Mouse (Mus musculus): ENCODE measurements around the gene Hnrnpdl.

Hnrnpdl gene

DNA sequence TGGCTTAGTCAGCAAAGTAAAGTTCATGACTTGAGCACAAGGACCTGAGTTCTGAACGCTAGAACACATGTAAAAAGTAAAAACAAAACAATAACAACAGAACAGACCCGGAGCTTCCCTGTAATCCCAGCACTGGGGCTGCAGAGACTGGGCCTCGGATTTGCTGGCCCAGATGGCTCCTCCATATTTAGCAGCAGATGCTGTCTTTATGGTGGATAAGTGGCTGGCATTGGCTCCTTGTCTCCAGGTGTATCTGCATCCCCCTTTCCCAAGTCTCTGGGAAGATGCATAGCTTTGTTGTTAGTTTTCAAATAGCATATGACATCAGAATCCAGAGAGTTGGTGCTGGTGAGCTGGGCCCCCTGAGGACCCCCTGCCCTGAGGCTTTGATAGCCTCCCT, 6.6 kb upstream of the Hnrnpdl start:
- DNase-seq = no peak

DNA sequence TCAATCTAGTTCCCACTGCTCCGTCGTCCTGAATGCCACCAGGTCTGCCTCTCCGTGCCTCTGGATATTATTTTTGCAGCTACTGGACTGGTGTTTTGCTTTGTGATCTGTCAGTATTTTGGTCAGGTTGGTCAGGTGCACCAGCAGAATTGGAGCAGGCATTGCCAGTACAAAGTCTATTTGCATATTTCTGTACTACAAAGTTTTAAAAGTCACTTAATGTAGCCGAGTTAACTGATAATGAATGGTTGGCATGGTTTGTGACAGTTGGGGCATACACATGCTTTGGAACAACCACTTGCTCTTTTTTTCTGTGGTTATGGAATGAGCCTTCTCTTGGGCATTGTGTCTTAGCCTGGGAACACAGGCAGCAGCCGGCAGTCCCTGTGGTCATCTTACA, 5.2 kb upstream of the Hnrnpdl start:
- no peak for DNase-seq

- no peak for DNase-seq
These were observed 4.6 kb upstream of the Hnrnpdl start for GRCm38 (mm10) chr5:100044030-100044429.

DNA sequence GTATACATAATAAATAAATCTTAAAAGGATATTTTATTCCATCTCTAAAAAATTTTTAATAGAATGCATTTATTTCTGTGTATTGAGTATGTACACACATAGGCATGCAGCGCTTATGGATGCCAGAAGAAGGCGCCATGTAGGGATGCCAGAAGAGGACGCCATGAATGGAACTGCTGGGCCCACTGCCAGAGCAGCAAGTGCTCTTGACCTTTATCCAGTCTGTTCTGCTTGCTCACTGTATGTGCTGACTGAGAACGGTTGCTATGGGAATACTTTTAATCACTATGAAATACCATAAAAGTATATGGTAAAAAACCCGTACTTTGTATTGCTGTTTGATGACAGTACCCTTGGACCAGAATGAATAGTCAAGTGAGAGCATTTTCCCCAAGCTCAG, 3.9 kb upstream of the Hnrnpdl start:
- no peak for DNase-seq

GRCm38 (mm10) chr5:100042467-100042866, 3.0 kb upstream of the Hnrnpdl start:
- no peak for DNase-seq

DNA sequence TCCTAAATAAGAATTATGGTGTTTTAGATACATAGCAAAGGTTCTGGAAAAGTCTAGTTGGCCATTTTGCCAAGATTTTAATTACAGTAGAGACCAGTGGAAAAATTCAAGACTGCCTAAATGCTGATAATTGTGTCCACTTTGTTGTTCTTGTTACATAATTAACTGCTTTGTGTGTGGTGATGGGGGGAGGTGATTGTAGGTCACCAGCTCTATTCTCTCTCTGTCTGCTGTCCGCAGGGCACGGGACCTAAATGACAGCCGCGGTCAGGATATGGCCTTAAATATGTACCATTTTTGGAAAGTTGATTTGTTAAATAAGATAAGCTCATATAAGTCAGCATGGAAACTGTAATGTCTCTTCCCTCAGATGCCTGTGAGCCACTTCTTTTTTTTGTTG, 1.8 kb upstream of the Hnrnpdl start:
- no peak for DNase-seq

DNA sequence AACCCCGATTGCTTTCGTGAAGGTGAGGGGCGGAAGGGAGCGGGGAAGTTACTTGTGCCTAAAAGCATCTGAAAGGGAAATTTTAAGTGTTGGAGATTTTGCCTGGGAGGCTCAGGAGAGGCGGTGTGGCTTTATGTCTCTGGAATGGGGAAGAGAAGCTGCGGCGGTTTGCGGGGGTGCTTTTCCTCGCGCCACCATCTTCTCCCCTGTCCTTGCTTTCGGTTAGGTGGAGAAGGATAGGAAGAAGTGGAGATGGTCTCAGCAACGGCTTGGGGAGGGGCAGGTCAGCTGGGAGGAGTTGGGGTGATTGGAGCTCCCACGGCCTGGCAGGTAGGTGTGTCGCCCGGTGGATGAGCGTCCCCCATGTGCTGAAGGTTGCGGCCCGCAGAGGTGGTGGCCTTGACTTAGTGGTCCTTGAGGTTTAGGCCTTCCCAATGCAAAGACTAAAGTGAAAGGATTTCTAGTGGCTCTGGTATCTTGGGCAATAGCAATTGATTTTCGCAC, 869 bp upstream of the Hnrnpdl start:
- DNase-seq = peak; percentile 44

GRCm38 (mm10) chr5:100038714-100039601, 506 bp downstream of the Hnrnpdl start:
- peak; percentile 95 for DNase-seq

- peak; percentile 90 for DNase-seq
These were observed 1.3 kb downstream of the Hnrnpdl start for GRCm38 (mm10) chr5:100037965-100038713.

GRCm38 (mm10) chr5:100036681-100037080, 2.8 kb downstream of the Hnrnpdl start:
- DNase-seq = no peak

GRCm38 (mm10) chr5:100035950-100036349, 3.5 kb downstream of the Hnrnpdl start:
- DNase-seq = no peak

DNA sequence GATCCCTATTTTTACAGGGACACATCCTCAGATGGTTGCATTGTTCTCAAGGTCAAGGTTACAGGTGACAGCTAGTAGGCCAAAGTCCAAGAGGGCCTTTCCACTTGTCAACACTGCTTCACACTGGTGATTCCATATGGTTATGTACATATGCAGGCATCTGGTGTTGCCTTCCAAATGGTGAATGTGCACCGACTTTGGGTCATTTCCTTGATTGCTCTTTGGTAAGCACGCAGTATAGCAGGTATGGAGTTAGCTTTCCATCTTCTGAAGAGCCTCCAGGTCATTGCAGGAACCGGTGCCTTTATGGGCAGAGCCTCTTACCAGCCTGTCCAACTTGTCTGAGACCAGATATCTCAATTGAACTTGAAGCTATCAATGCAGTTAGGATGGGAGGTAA, 6.8 kb downstream of the Hnrnpdl start:
- DNase-seq = no peak

DNA sequence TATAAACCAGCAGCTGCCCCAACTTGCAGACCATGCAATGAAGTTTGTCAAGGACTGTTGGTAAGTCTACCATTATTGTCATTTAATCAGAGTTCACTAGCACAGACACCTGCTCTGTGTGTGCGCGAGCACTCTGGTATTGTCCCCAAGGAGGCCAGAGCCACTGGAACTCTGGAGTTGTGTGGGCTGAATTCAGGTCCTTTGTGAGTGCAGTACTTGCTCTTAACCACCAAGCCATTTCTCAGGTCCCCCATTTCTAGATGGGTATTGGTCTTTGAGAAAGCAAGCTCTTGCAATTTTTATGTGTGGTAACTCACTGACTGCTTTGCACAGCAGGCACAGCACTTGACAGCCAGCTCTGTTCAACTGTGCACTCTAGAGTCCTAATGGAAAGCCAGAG, 7.4 kb downstream of the Hnrnpdl start:
- peak; percentile 32 for DNase-seq

- DNase-seq = no peak
These were observed 9.4 kb downstream of the Hnrnpdl start for GRCm38 (mm10) chr5:100030069-100030468.

- no peak for DNase-seq
These were observed 14.6 kb downstream of the Hnrnpdl start for GRCm38 (mm10) chr5:100024868-100025267.

DNA sequence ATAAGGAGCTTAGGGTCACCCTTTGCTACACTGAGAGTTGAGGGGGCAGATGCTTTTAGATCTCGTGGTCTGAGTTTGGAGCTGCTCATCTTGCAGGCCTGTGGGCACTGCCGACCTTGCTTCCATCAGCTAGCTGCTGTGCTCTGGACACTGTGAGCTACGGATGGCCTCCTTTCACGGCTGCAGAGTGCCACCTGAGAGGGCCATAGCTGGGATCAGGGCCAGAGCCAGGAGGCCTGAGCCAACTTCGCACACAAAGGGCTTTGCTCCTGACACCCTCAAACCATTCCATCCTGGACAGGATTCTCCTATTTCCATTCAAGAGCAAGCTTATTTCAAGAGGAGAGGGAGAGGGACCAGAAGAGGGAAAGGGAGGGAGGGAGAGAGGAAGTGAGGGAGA, 15.1 kb downstream of the Hnrnpdl start:
- DNase-seq = no peak

- DNase-seq = no peak
These were observed 19.4 kb downstream of the Hnrnpdl start for GRCm38 (mm10) chr5:100020089-100020488.

GRCm38 (mm10) chr5:100012599-100012998, 26.9 kb downstream of the Hnrnpdl start:
- no peak for DNase-seq

DNA sequence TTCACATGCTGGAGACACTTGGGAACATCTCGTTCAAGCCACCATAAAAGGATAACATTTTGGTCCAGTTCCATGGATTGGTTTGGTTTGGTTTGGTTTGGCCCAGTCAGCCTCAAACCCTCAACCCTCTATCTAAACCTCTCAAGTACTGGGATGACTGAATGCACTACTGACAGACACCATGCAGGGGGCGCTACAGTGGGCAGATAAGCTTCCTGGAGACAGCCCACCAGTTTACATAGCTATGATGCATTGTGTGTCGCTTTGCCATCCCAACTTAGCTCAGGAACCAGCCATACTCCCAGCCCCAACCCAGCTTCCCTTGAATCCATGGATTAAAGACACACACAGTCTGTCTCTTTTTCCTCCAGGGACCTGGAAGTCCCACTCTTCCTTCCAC, 31.0 kb downstream of the Hnrnpdl start:
- DNase-seq = no peak

DNA sequence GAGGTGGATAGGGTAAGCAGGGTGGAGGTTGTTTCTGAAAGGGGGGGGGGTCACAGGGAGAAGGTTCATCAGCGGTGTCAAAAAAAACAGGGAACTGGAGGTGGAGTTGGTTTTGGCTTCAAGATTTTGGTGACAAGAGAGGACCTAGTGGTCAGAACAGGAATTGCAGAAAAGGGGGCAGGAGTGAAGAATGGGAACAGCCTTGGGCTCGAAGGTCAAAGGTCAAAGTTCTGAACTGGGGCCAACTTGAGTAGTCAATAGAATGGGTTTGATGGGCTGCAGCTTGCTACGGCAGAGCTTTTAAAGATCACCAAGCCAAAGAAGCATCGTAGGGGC, 32.5 kb downstream of the Hnrnpdl start:
- peak; percentile 24 for DNase-seq

- DNase-seq = no peak
These were observed 33.0 kb downstream of the Hnrnpdl start for GRCm38 (mm10) chr5:100006324-100007039.

DNA sequence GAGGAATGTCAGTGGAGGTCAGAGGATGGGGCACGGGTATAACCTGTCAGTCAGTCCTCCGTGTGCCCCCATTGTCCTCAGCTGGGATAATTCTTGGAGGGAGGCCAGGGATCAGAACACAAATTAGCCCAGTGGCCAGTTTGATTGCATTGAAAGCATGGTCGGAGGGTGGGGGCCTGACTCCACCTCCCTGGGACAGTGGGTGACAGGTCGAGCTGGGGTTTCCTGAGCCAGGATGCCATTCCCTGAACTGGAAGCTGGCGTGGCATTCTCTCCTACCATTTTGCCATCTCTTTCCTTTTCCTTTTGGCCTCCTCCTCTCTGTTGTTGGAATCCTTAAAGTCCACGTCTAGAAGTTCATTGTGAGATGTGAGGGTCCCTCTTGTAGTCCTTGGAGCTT, 33.6 kb downstream of the Hnrnpdl start:
- no peak for DNase-seq

GRCm38 (mm10) chr5:100005431-100005830, 34.0 kb downstream of the Hnrnpdl start:
- no peak for DNase-seq
